In the genomic region with DNA sequence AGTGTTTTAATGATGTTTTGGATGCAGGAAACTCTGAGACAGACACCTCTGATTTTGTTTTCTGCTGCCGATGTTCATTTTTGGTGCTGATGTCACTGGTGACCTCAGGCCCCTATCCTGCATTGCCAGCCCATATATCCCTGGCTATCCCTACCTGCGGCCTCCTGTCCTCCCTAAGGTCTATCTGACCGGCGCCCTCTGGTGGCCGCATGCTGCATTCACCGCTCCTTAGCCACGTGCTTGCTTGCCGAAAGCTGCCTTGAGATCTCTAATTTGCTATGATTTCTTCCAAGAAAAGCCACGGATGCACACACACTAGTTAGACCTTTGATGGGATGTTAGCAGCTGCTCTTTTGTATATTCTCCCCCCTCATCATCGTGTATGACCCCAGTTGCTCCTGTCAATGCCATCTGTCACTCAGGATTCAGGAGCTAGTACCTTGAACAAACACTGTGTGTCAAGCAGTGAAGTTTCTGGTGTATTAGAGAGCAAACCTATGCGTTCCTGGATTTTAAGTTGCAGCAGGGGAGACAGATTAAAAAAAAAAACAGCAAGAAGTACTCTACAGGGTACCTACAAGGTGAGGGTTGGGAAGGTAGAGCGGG, we compare ENCODE assay signal across 8 mouse cellular contexts.
DNase-seq lines count a peak whose midpoint lies in the region; ATAC-seq lines count a peak whose summit lies in the region.

No protein-coding gene starts in this region.

- peak; percentile 86 for DNase-seq in ZHBTc4 (ENCODE audit: low read depth, low spot score)
- DNase-seq in cerebellum, postnatal 36 days, result peak; percentile 81 to 82
- DNase-seq in gastrocnemius, postnatal 14 days, result peak; percentile 75
- peak; percentile 68 for DNase-seq in induced T-regulatory cell, adult 2 months (ENCODE audit: low read depth)
- DNase-seq in left cerebral cortex, adult 18-20 months (ENCODE audit: low spot score in 2 of 2), result peak; percentile 84
- DNase-seq in right cerebral cortex, adult 2 months (ENCODE audit: low spot score in 2 of 2), result peak; percentile 85 to 89
- peak; percentile 85 for DNase-seq in urinary bladder, postnatal 14 days (ENCODE audit: low spot score)

- intact Hi-C loops in gastrocnemius, postnatal 14 days (cut with DNase I; ENCODE audit: low total_unique reads), result no loop called here

- peak; percentile 94 for ATAC-seq in megakaryocyte progenitor cell, adult 5-6 weeks (replicated peaks; ENCODE audit: poor library complexity)

Comparison
In these comparisons a context has a peak if more than half of its experiments do, and no peak if none do; other contexts are left out.
1. Peak in every context shown above with its lines: DNase-seq and ATAC-seq.